Mouse (Mus musculus) olfactory bulb, adult 2 months (tissue): ENCODE measurements around the gene Scgb3a1. TPM values are rescaled to one million over a fixed set of nuclear protein-coding genes. Genes with fewer than 3 reads are reported as not detected.

Experiments used
- H3K27ac ChIP-seq: fragments of 200-500 bp; 2 replicates; pipeline ENCODE4 v1.5.1; 2012; ENCODE audit warnings: low read depth, low read length; ENCODE audit not compliant: insufficient read depth
- H3K4me1 ChIP-seq: fragments of 200-500 bp; 2 replicates; pipeline ENCODE4 v1.6.1; 2012; ENCODE audit warnings: low read length; ENCODE audit not compliant: control insufficient read depth, insufficient read depth
- H3K4me3 ChIP-seq: fragments of 200-500 bp; 2 replicates; pipeline ENCODE4 v1.5.1; 2012; ENCODE audit warnings: mild to moderate bottlenecking, low read depth, low read length, moderate library complexity; ENCODE audit not compliant: insufficient read depth
- CTCF ChIP-seq: fragments of 200-500 bp; IDR thresholded peaks from 2 replicates; pipeline ENCODE4 v1.5.1; 2012; ENCODE audit warnings: low read depth, mild to moderate bottlenecking, low read length, moderate library complexity; ENCODE audit not compliant: insufficient read depth
- POLR2A ChIP-seq: fragments of 200-500 bp; IDR thresholded peaks from 2 replicates; pipeline ENCODE4 v1.6.1; 2012; ENCODE audit warnings: mild to moderate bottlenecking, low read depth, low read length, moderate library complexity; ENCODE audit not compliant: insufficient read depth
- WGBS: fragments of 180-500 bp; shearing (Covaris S2); methylation state at CpG from one replicate; pipeline ENCODE4 v1.1.7; 2018; 5-methylcytosine and 5-hydroxymethylcytosine counted together
- polyA plus RNA-seq: library from polyadenylated mRNA; stranded (reverse); fragments of >200 nt; gene quantifications from 2 replicates; pipeline ENCODE4 v1.2.4, GENCODE M21; 2012; ENCODE audit warnings: low replicate concordance; ENCODE audit not compliant: missing spikeins, insufficient read depth, insufficient read length

Gene Scgb3a1
- polyA plus RNA-seq: not detected in 2 replicates

- WGBS: 85% methylated on average over 5 of the region's 5 CpGs
These were observed at the start of gene Scgb3a1 for GRCm38 (mm10) chr11:49663310-49663709. Gene Scgb3a1 (plus strand): TSS chr11:49663610.

GRCm38 (mm10) chr11:49615856-49616725 lies 47.3 kb upstream of the Scgb3a1 start:
- Histone ChIP-seq H3K4me3 (no peak overlapping the region), H3K4me1 (no peaks in the 10 kb centered on the region), H3K27ac (no peak overlapping the region)
- TF ChIP-seq CTCF (no peak), POLR2A (no peak)
- 90% methylated on average over 10 of the region's 10 CpGs for WGBS

More at GRCm38 (mm10) chr11:49663310-49663709, at the start of gene Scgb3a1:
- no peaks in the 10 kb centered on the region for H3K4me1 ChIP-seq
- H3K4me3 ChIP-seq: no peak within 1 kb of the TSS
- no peak for TF ChIP-seq POLR2A
- no peak for TF ChIP-seq CTCF
- H3K27ac ChIP-seq: no peak within 1 kb of the TSS

DNA sequence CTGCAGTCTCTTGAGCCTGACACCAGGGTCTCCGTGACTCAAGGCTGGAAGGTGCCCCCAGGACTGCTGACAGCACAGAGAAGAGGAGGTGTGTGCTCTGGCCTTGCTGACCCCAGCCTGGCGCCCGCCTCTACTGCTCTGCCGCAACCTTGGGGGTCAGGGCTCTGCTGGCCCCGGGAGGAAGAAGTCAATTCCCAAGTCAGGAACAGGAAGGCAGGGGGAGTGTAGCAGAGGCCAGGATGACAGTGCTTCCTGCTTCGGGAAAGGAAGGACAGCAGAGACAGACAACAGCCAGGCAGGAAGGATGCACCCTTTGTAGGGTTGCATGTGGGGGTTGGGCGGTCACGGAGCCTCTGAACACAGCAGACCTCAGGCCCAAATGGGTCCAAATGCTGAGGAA lies 44.9 kb upstream of the Scgb3a1 start:
- H3K4me1 ChIP-seq: no peaks in the 10 kb centered on the region
- TF ChIP-seq CTCF (no peak), POLR2A (no peak)
- no peak overlapping the region for H3K27ac ChIP-seq
- H3K4me3 ChIP-seq: no peak overlapping the region
- WGBS: 74% methylated on average over 8 of the region's 8 CpGs

- no peak overlapping the region for H3K27ac ChIP-seq
- TF ChIP-seq POLR2A (no peak), CTCF (no peak)
- no peaks in the 10 kb centered on the region for H3K4me1 ChIP-seq
- no peak overlapping the region for H3K4me3 ChIP-seq
- 59% methylated on average over 5 of the region's 5 CpGs for WGBS
These were observed 41.5 kb upstream of the Scgb3a1 start for GRCm38 (mm10) chr11:49621953-49622352.

GRCm38 (mm10) chr11:49624156-49624555 lies 39.3 kb upstream of the Scgb3a1 start:
- 91% methylated on average over 3 of the region's 3 CpGs for WGBS
- Histone ChIP-seq H3K27ac (no peak overlapping the region), H3K4me3 (no peak overlapping the region), H3K4me1 (no peaks in the 10 kb centered on the region)
- TF ChIP-seq POLR2A (no peak), CTCF (no peak)

DNA sequence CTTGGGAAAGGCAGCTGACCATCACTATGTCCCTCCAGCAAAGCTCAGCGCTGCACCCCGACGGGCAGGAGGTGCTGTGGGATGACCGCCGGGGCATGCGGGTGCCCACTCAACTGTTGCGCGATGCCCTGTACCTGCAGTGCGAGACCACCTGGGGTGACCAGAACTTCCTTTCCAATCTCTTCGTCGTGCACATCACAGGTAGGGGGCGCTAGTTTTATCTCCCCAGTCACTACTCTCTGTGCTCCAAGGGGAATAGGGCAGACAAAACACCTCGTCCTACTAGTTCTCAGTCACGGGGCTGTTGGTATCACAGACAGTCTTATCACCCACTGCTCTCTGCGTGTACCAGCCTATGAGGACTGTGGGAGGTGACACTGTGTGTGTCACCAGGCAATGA lies 37.5 kb upstream of the Scgb3a1 start:
- H3K4me3 ChIP-seq: no peak overlapping the region
- no peaks in the 10 kb centered on the region for H3K4me1 ChIP-seq
- WGBS: 74% methylated on average over 15 of the region's 15 CpGs
- TF ChIP-seq CTCF (no peak), POLR2A (no peak)
- H3K27ac ChIP-seq: no peak overlapping the region

- WGBS: 72% methylated on average over 8 of the region's 8 CpGs
- TF ChIP-seq POLR2A (no peak), CTCF (no peak)
- Histone ChIP-seq H3K27ac (no peak overlapping the region), H3K4me3 (no peak overlapping the region), H3K4me1 (no peaks in the 10 kb centered on the region)
These were observed 36.7 kb upstream of the Scgb3a1 start for GRCm38 (mm10) chr11:49626748-49627147.

GRCm38 (mm10) chr11:49631154-49631553 lies 32.3 kb upstream of the Scgb3a1 start:
- Histone ChIP-seq H3K4me3 (no peak overlapping the region), H3K4me1 (peaks cover 12% of the 10 kb centered on the region; the same call in 1 of the 2 replicates), H3K27ac (no peak overlapping the region)
- WGBS: 39% methylated on average over 3 of the region's 3 CpGs
- TF ChIP-seq CTCF: no peak
- no peak for TF ChIP-seq POLR2A

- Histone ChIP-seq H3K4me3 (no peak overlapping the region), H3K27ac (no peak overlapping the region), H3K4me1 (peaks cover 12% of the 10 kb centered on the region; the same call in 1 of the 2 replicates)
- TF ChIP-seq POLR2A (no peak), CTCF (no peak)
- 77% methylated on average over 2 of the region's 2 CpGs for WGBS
These were observed 31.2 kb upstream of the Scgb3a1 start for GRCm38 (mm10) chr11:49632256-49632655.

DNA sequence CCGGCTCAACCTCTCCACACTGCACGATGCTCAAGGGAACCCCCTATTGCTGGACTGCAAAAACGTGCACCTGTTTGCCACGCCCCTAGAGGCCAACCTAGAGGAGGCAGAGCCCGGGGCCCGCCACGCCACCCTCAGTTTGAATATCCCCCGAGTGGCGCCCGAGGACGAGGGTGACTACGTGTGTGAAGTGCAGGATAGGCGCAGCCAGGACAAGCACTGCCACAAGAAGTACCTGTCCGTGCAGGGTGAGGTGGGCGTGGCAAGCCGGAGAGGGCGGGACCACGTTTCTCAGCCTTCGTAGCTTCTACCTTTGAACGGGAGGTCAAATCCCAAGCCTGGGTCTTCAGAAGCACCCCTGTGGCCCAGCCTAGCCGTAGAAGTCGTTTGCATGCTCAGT lies 29.3 kb upstream of the Scgb3a1 start:
- Histone ChIP-seq H3K4me1 (peaks cover 12% of the 10 kb centered on the region; the same call in 1 of the 2 replicates), H3K27ac (no peak overlapping the region), H3K4me3 (0 out of 2 replicates have a peak overlapping the region, but pooled peaks have one; percentile 4)
- WGBS: 8% methylated on average over 22 of the region's 22 CpGs
- TF ChIP-seq POLR2A: no peak
- TF ChIP-seq CTCF: no peak
